Mouse (Mus musculus) stomach, postnatal 0 days (tissue): ENCODE measurements around the gene Gnb1l. TPM values are rescaled to one million over a fixed set of nuclear protein-coding genes. Genes with fewer than 3 reads are reported as not detected.

Experiments
- ATAC-seq: fragments of 200-750 bp; cut with Nextera tagmentation; 2 replicates; pipeline ENCODE4 v1.8.0; 2017; ENCODE audit not compliant: low FRiP score, low TSS enrichment
- DNase-seq: peaks from one replicate; pipeline ENCODE4 v3.0.0-alpha.2; 2016; ENCODE audit warnings: low spot score
- H3K27ac ChIP-seq: fragments of 300-500 bp; sonication (generic); replicated peaks from 2 replicates; pipeline ENCODE4 v1.5.1; 2014; ENCODE audit warnings: mild to moderate bottlenecking, control low read depth
- H3K27me3 ChIP-seq: fragments of 300-500 bp; sonication (generic); 2 replicates; pipeline ENCODE4 v1.6.1; 2014; ENCODE audit warnings: low read length; ENCODE audit not compliant: control insufficient read depth, insufficient read depth
- H3K36me3 ChIP-seq: fragments of 300-500 bp; sonication (generic); 2 replicates; pipeline ENCODE4 v1.6.1; 2014; ENCODE audit warnings: low read length, mixed read lengths; ENCODE audit not compliant: control insufficient read depth, insufficient read depth
- H3K4me1 ChIP-seq: fragments of 300-500 bp; sonication (generic); replicated peaks from 2 replicates; pipeline ENCODE4 v1.6.1; 2014; ENCODE audit warnings: antibody characterized with exemption; ENCODE audit not compliant: control insufficient read depth, insufficient read depth
- H3K4me2 ChIP-seq: fragments of 300-500 bp; sonication (generic); replicated peaks from 2 replicates; pipeline ENCODE4 v1.6.1; 2014; ENCODE audit warnings: low read depth, mild to moderate bottlenecking, control low read depth, moderate library complexity
- H3K4me3 ChIP-seq: fragments of 300-500 bp; sonication (generic); 2 replicates; pipeline ENCODE4 v1.5.1; 2014; ENCODE audit warnings: low read depth, low read length, control low read depth
- H3K9ac ChIP-seq: fragments of 300-500 bp; sonication (generic); 2 replicates; pipeline ENCODE4 v1.6.1; 2014; ENCODE audit warnings: mild to moderate bottlenecking, low read length, control low read depth, mixed read lengths
- H3K9me3 ChIP-seq: fragments of 300-500 bp; sonication (generic); 2 replicates; pipeline ENCODE4 v1.6.1; 2016; ENCODE audit warnings: low read length; ENCODE audit not compliant: control insufficient read depth
- CTCF ChIP-seq: IDR thresholded peaks from 2 replicates; pipeline ENCODE4 v1.5.1; 2016; ENCODE audit warnings: antibody characterized with exemption, low read depth, mild to moderate bottlenecking, moderate library complexity
- EP300 ChIP-seq: optimal IDR thresholded peaks from 2 replicates; pipeline ENCODE3; 2016; ENCODE audit warnings: antibody characterized with exemption
- WGBS: fragments of 180-500 bp; shearing (Covaris S2); extraction: QIAGEN DNeasy Blood & Tissue Kit; methylation state at CpG from one replicate; pipeline ENCODE4 v1.1.7; 2014; 5-methylcytosine and 5-hydroxymethylcytosine counted together
- polyA plus RNA-seq: library from polyadenylated mRNA; unstranded; fragments of >200 nt; fragmentation: Nextera tagmentation; extraction: Ambion mirVana; gene quantifications from 2 replicates; pipeline ENCODE4 v1.2.1, GENCODE M21; 2015

Gene Gnb1l
- 8.3 and 9.0 TPM in 2 replicates for polyA plus RNA-seq

DNA sequence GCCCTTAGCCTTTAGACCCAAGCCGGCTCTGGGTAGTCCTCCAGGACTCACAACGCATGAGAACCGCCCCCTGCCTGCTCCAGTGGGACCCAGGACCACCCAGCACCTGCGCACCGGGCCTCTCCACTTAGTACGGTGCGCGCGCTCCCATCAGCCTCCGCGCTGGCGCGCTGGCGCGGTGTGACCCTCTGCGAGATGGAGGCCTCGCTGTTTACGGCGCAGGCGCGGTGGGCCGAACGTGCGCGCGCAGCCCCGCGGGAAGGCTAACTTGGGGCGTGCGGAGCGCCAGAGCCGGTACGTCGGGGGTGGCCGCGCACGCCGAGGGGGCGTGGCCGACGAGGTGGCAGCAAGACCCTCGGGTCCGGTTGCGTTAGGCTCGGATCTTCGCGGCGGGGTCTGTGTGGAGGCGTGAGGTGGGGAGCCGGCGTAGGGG lies at the start of gene Gnb1l, which contains the start of gene Rtl10:
TSS of gene Gnb1l (plus strand) at position 156 of the 433 bp plus-strand sequence.
TSS of gene Rtl10 (plus strand) at position 344 of the 433 bp plus-strand sequence.
- Histone ChIP-seq H3K9me3 (no peaks in the 10 kb centered on the region), H3K27ac (peak within 1 kb of the TSS; percentile 74), H3K4me2 (peak within 1 kb of the TSS; percentile 98), H3K4me1 (no peaks in the 10 kb centered on the region), H3K4me3 (peak within 1 kb of the TSS; percentile 76), H3K9ac (peak within 1 kb of the TSS; percentile 80), H3K27me3 (no peaks in the 10 kb centered on the region), H3K36me3 (no peaks in the 10 kb centered on the region)
- DNase-seq, result peak; percentile 94
- peak; percentile 98 for ATAC-seq
- WGBS, result under 1% methylated on average over 51 of the region's 51 CpGs
- TF ChIP-seq EP300 (no peak), CTCF (peak; percentile 28)

- WGBS, result 83% methylated on average over 3 of the region's 4 CpGs
Measured at GRCm38 (mm10) chr16:18449005-18449404, 49.5 kb upstream of the Gnb1l start.

GRCm38 (mm10) chr16:18451486-18452181 lies 46.9 kb upstream of the Gnb1l start:
- TF ChIP-seq EP300, result no peak
- TF ChIP-seq CTCF, result no peak
- no peak for ATAC-seq

More at GRCm38 (mm10) chr16:18449005-18449404, 49.5 kb upstream of the Gnb1l start:
- TF ChIP-seq EP300 (no peak), CTCF (no peak)
- no peaks in the 10 kb centered on the region for H3K4me1 ChIP-seq
- H3K9ac ChIP-seq, result no peak overlapping the region
- H3K9me3 ChIP-seq, result no peaks in the 10 kb centered on the region
- peaks cover 7% of the 10 kb centered on the region; the same call in 1 of the 2 replicates for H3K36me3 ChIP-seq
- no peak overlapping the region for H3K4me3 ChIP-seq
- no peak for DNase-seq
- no peak overlapping the region for H3K4me2 ChIP-seq
- no peaks in the 10 kb centered on the region for H3K27me3 ChIP-seq
- ATAC-seq, result peak; percentile 82
- no peak overlapping the region for H3K27ac ChIP-seq

GRCm38 (mm10) chr16:18452361-18452862 lies 46.1 kb upstream of the Gnb1l start:
- TF ChIP-seq EP300 (no peak), CTCF (no peak)
- DNase-seq (no peak), ATAC-seq (no peak)
- Histone ChIP-seq H3K9me3 (no peaks in the 10 kb centered on the region), H3K4me2 (no peak overlapping the region), H3K27me3 (no peaks in the 10 kb centered on the region), H3K4me3 (no peak overlapping the region), H3K4me1 (no peaks in the 10 kb centered on the region), H3K9ac (no peak overlapping the region), H3K27ac (no peak overlapping the region), H3K36me3 (peaks cover 10% of the 10 kb centered on the region; the same call in 1 of the 2 replicates)
- WGBS, result 82% methylated on average over 8 of the region's 8 CpGs

More at GRCm38 (mm10) chr16:18451486-18452181, 46.9 kb upstream of the Gnb1l start:
- Histone ChIP-seq H3K27ac (no peak overlapping the region), H3K27me3 (no peaks in the 10 kb centered on the region), H3K4me3 (no peak overlapping the region), H3K4me2 (no peak overlapping the region), H3K9me3 (no peaks in the 10 kb centered on the region), H3K36me3 (peaks cover 6% of the 10 kb centered on the region; the same call in 1 of the 2 replicates), H3K9ac (no peak overlapping the region), H3K4me1 (no peaks in the 10 kb centered on the region)
- WGBS, result 58% methylated on average over 9 of the region's 9 CpGs
- no peak for DNase-seq

DNA sequence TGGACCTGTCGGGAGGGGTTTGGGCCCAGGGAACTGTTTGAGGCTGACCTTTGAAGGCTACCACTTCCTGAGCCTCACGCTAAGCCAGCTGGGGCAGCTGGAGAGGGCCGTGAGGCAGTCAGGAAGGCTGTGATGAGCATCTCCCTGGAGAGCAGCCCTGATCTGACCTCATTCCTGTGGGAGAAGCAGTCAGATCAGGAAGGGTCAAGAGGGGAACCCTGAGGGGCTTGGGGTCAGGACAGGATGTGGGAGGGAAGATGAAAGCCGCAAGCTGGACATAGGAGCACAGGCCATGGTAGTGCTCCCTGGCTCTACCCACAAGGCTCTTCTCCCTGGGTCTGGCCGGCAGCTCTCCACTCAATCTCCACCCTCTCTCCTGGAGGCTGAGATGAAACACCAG lies 44.7 kb upstream of the Gnb1l start:
- Histone ChIP-seq H3K4me2 (no peak overlapping the region), H3K9ac (no peak overlapping the region), H3K9me3 (no peaks in the 10 kb centered on the region), H3K4me3 (no peak overlapping the region), H3K36me3 (peaks cover 10% of the 10 kb centered on the region; the same call in 1 of the 2 replicates), H3K27me3 (no peaks in the 10 kb centered on the region), H3K4me1 (no peaks in the 10 kb centered on the region), H3K27ac (no peak overlapping the region)
- ATAC-seq, result no peak
- no peak for DNase-seq
- 60% methylated on average over 5 of the region's 5 CpGs for whole genome bisulfite sequencing
- no peak for TF ChIP-seq CTCF
- no peak for TF ChIP-seq EP300

- Histone ChIP-seq H3K9ac (no peak overlapping the region), H3K9me3 (no peaks in the 10 kb centered on the region), H3K4me3 (no peak overlapping the region), H3K4me1 (no peaks in the 10 kb centered on the region; the same call in none of the 2 replicates), H3K4me2 (no peak overlapping the region), H3K36me3 (peaks cover 10% of the 10 kb centered on the region; the same call in 1 of the 2 replicates), H3K27ac (no peak overlapping the region), H3K27me3 (no peaks in the 10 kb centered on the region)
- TF ChIP-seq CTCF (no peak), EP300 (no peak)
- no peak for DNase-seq
- 82% methylated on average over 6 of the region's 6 CpGs for WGBS
- ATAC-seq, result no peak
Measured at GRCm38 (mm10) chr16:18455407-18455806, 43.1 kb upstream of the Gnb1l start.
